Comparison of ENCODE assay signal across 27 mouse cellular contexts in genomic region chr10:83000169-83000568, GRCm38 (mm10). TPM values are rescaled to one million over a fixed set of nuclear protein-coding genes. Genes with fewer than 3 reads are reported as not detected.
DNase-seq lines count a peak whose midpoint lies in the region; ATAC-seq and TF ChIP-seq lines count a peak whose summit lies in the region.
"Had no signal": no experiment of that assay in that cellular context is flagged by ENCODE, and none has a peak within 500 bp of the region (broad histone marks: within the 10 kb centered on the region; RNA-seq: fewer than 3 reads in every experiment).

No protein-coding gene starts in this region.

- peak; percentile 79; the same call in 1 of the 2 replicates for ATAC-seq in kidney, embryonic 14.5 days (ENCODE audit: low FRiP score, low TSS enrichment)
- ATAC-seq in kidney, postnatal 0 days (replicated peaks; ENCODE audit: low FRiP score, low read depth): 0 out of 2 replicates have a peak, but pooled peaks have one; percentile 17
- ATAC-seq in embryonic facial prominence, embryonic 15.5 days (ENCODE audit: insufficient number of reproducible peaks, low FRiP score, low TSS enrichment, low read depth): peak; percentile 54; the same call in 1 of the 2 replicates
- ATAC-seq: CD4-positive, CD25-positive, alpha-beta regulatory T cell, adult 4 months; forebrain, embryonic 16.5 days; hindbrain, postnatal 0 days; inflammation-experienced regulatory T-cells, adult 6 months had no signal

- intact Hi-C loops in heart, postnatal 36 days (cut with DNase I): no loop called here

- WGBS in kidney, embryonic 14.5 days: 28% methylated on average over 5 of the region's 5 CpGs
- WGBS in kidney, postnatal 0 days: 45% methylated on average over 5 of the region's 5 CpGs
- 73% methylated on average over 5 of the region's 5 CpGs for WGBS in embryonic facial prominence, embryonic 15.5 days
- 52% methylated on average over 5 of the region's 5 CpGs for WGBS in olfactory bulb, adult 2 months

- H3K27ac ChIP-seq in kidney, embryonic 14.5 days (ENCODE audit: low read depth, low read length): no peak overlapping the region; the same call in 1 of the 2 replicates
- H3K27ac ChIP-seq in kidney, postnatal 0 days: no peak overlapping the region
- H3K27ac ChIP-seq in embryonic facial prominence, embryonic 15.5 days (replicated peaks): no peak overlapping the region
- H3K27ac ChIP-seq in olfactory bulb, adult 2 months (ENCODE audit: insufficient read depth, low read depth, low read length): peak overlapping the region; percentile 67
- H3K27ac ChIP-seq: forebrain, embryonic 12.5 days; heart, embryonic 15.5 days; hindbrain, embryonic 14.5 days; hindbrain, postnatal 0 days had no signal

- H3K4me3 ChIP-seq in kidney, embryonic 14.5 days (ENCODE audit: low read length): no peak overlapping the region
- no peak overlapping the region for H3K4me3 ChIP-seq in kidney, postnatal 0 days (replicated peaks; ENCODE audit: low read depth, low read length)
- no peak overlapping the region for H3K4me3 ChIP-seq in embryonic facial prominence, embryonic 15.5 days (replicated peaks)
- no peak overlapping the region for H3K4me3 ChIP-seq in olfactory bulb, adult 2 months (ENCODE audit: insufficient read depth, low read depth, low read length)
- H3K4me3 ChIP-seq: erythroblast, embryonic 14.5 days; forebrain, embryonic 12.5 days; heart, embryonic 12.5 days; heart, embryonic 15.5 days had no signal

- no peak overlapping the region for H3K9ac ChIP-seq in kidney, embryonic 14.5 days (ENCODE audit: low read depth, low read length)
- no peak overlapping the region for H3K9ac ChIP-seq in kidney, postnatal 0 days (ENCODE audit: low read depth, low read length)
- no peak overlapping the region for H3K9ac ChIP-seq in embryonic facial prominence, embryonic 15.5 days
- H3K9ac ChIP-seq: forebrain, embryonic 12.5 days; heart, embryonic 12.5 days; heart, embryonic 15.5 days; hindbrain, embryonic 14.5 days had no signal

- DNase-seq in kidney, adult 8-10 months: no peak
- peak; percentile 76 for DNase-seq in kidney, postnatal 0 days (ENCODE audit: low spot score)
- DNase-seq in kidney, postnatal 25 days: no peak
- DNase-seq in heart, postnatal 36 days: no peak
- DNase-seq: adrenal gland, adult 2 months; adrenal gland, postnatal 14 days; cerebellum, adult 11-12 months; cerebellum, adult 8-10 months; cerebellum, postnatal 10 days; cerebellum, postnatal 36 days; embryo, embryonic 11 days; gastrocnemius, postnatal 10 days; heart, adult 18-20 months; heart, postnatal 10 days; heart, postnatal 4 days had no signal

- no peak for TF ChIP-seq POLR2A in olfactory bulb, adult 2 months (IDR thresholded peaks at IDR 0.05; ENCODE audit: insufficient read depth, low read depth, low read length)

- no peaks in the 10 kb centered on the region for H3K9me3 ChIP-seq in kidney, embryonic 14.5 days (ENCODE audit: control insufficient read depth, low read length)
- H3K9me3 ChIP-seq in kidney, postnatal 0 days (replicated peaks; ENCODE audit: low read length): no peaks in the 10 kb centered on the region
- no peaks in the 10 kb centered on the region for H3K9me3 ChIP-seq in embryonic facial prominence, embryonic 15.5 days (replicated peaks)
- H3K9me3 ChIP-seq: forebrain, embryonic 12.5 days; heart, embryonic 12.5 days; heart, embryonic 15.5 days had no signal

- no peaks in the 10 kb centered on the region for H3K27me3 ChIP-seq in kidney, embryonic 14.5 days (ENCODE audit: control insufficient read depth, insufficient read depth, low read length)
- H3K27me3 ChIP-seq in kidney, postnatal 0 days (ENCODE audit: insufficient read depth, low read length): no peaks in the 10 kb centered on the region
- H3K27me3 ChIP-seq in embryonic facial prominence, embryonic 15.5 days: no peaks in the 10 kb centered on the region
- H3K27me3 ChIP-seq: forebrain, embryonic 12.5 days; heart, embryonic 15.5 days had no signal

- no peak for TF ChIP-seq CTCF in kidney, postnatal 0 days (IDR thresholded peaks at IDR 0.05; ENCODE audit: low read depth)
- no peak for TF ChIP-seq CTCF in olfactory bulb, adult 2 months (IDR thresholded peaks at IDR 0.05; ENCODE audit: insufficient read depth, low read depth, low read length)

- peaks cover 16% of the 10 kb centered on the region for H3K4me1 ChIP-seq in kidney, embryonic 14.5 days (ENCODE audit: control insufficient read depth, insufficient read depth, low read length)
- H3K4me1 ChIP-seq in kidney, postnatal 0 days (replicated peaks; ENCODE audit: insufficient read depth, low read length): peaks cover 14% of the 10 kb centered on the region; the same call in 1 of the 2 replicates
- H3K4me1 ChIP-seq in embryonic facial prominence, embryonic 15.5 days: peaks cover 26% of the 10 kb centered on the region
- H3K4me1 ChIP-seq in olfactory bulb, adult 2 months (ENCODE audit: control insufficient read depth, insufficient read depth, low read length): peaks cover 48% of the 10 kb centered on the region

- H3K36me3 ChIP-seq in kidney, embryonic 14.5 days (ENCODE audit: control insufficient read depth, insufficient read depth, low read length): no peaks in the 10 kb centered on the region
- no peaks in the 10 kb centered on the region for H3K36me3 ChIP-seq in kidney, postnatal 0 days (ENCODE audit: insufficient read depth, low read length)
- no peaks in the 10 kb centered on the region for H3K36me3 ChIP-seq in embryonic facial prominence, embryonic 15.5 days
- H3K36me3 ChIP-seq: forebrain, embryonic 12.5 days; heart, embryonic 12.5 days; heart, embryonic 15.5 days had no signal

- H3K4me2 ChIP-seq in kidney, embryonic 14.5 days (replicated peaks; ENCODE audit: low read depth, low read length): no peak overlapping the region
- H3K4me2 ChIP-seq in kidney, postnatal 0 days (ENCODE audit: low read length): no peak overlapping the region
- no peak overlapping the region for H3K4me2 ChIP-seq in embryonic facial prominence, embryonic 15.5 days (replicated peaks)
- H3K4me2 ChIP-seq: forebrain, embryonic 12.5 days; heart, embryonic 12.5 days; heart, embryonic 15.5 days; hindbrain, embryonic 14.5 days had no signal

RNA-seq across cellular contexts. Expression of gene Chst11, which starts 14.9 kb away (rescaled TPM):
- polyA plus RNA-seq in kidney, embryonic 14.5 days (2014; fragmentation: Nextera tagmentation; extraction: Ambion mirVana): 4.5 and 5.4 TPM in 2 replicates
- 2.7 and 2.9 TPM in 2 replicates for polyA plus RNA-seq in kidney, postnatal 0 days (2015; fragmentation: Nextera tagmentation; extraction: Ambion mirVana)
- 3.2 and 3.3 TPM in 2 replicates for polyA plus RNA-seq in embryonic facial prominence, embryonic 15.5 days (2015; fragmentation: Nextera tagmentation; extraction: Ambion mirVana)
- polyA plus RNA-seq in olfactory bulb, adult 2 months (2012; ENCODE audit: insufficient read depth, insufficient read length, low replicate concordance, missing spikeins): not detected in 2 replicates
- total RNA-seq in heart, postnatal 36 days (2021): 1 to 10 TPM; 2.8 to 3.2 TPM

Comparison
In these comparisons a context has a peak if more than half of its experiments do, and no peak if none do; other contexts are left out.
1. ATAC-seq: peak in every context shown above with its lines; median percentile 79 in kidney, embryonic 14.5 days; 54 in embryonic facial prominence, embryonic 15.5 days; 17 in kidney, postnatal 0 days.